Mouse (Mus musculus) layer of hippocampus, postnatal 14 days (tissue): ENCODE measurements around the gene Cyb5b. TPM values are rescaled to one million over a fixed set of nuclear protein-coding genes. Genes with fewer than 3 reads are reported as not detected.
A peak's percentile ranks its signal among the peaks of the same experiment; 100 is the strongest.
"Not testable (repeated sequence)": the region's sequence is repeated elsewhere in the genome, so short reads cannot be mapped to it uniquely, and the experiment has no call there.

Experiments
- DNase-seq, 2 experiments: peaks; one replicate each; pipeline ENCODE4 v3.0.0; 2021 to 2022; ENCODE audit warnings: low spot score in 2 of 2, mixed read lengths in 1 of 2
- total RNA-seq, 2 experiments: library from RNA; stranded (reverse); gene quantifications; 2 replicates each; pipeline ENCODE4 v1.2.3; 2021

Gene Cyb5b
- total RNA-seq, 2 experiments from 2014 or later: 89.7 to 98.4 TPM

DNA sequence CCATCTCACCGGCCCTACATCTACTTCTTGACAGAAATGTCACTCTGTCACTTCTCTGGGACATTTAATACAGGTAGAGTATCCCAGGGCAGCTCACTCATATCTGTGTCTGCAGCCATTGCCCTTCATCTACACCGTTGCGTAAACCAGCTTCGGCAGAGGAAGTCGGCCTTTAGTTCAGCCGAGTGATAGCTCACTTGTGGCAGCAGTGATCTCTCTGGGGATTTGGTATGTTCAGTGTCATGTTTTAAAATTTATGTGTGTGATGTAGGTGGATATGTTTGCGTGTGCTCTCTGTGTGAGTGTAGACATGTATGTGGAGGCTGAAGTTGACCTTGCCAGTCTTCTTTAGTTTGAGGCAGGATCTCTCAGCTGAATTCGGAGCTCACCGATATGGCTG, 15.3 kb downstream of the Cyb5b start:
- no peak for DNase-seq

DNA sequence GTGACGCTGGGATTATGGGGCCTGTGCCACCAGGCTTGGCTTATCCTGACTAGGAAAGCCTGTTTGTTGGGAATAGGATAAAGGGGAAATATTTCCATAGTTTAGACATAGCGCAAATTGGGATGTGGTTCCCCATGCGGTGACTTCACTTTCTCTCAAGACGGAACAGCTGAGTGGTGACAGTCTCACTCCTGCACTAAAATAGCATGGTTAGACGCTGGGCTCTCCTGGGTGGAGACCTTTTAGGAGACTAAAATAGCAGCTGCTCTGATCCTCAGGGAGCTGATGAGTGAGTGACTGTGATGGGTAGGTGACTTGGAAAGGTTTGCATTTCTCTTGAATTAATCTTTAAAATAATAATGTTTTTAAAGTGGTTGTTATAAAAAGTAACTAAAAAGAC, 17.4 kb downstream of the Cyb5b start:
- no peak for DNase-seq

DNA sequence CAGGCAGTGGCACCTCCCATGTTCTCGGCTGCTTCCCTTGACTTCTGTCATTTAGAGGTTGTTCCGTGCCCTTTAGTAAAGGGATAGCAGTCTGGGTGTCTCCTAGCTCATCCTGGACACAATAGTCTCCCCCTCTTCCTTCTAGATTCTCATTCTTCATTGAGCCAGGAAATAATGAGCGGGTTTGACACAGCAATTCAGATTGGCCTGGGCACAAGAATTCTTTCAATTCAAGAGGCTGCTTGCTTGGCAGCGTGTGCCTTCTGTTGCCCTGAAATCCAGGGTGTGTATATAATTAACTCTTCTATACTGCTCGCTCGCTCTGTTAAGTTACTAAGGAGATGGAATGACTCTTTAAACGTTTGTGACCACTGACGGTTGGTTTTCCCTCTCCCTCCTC, 21.7 kb downstream of the Cyb5b start:
- no peak for DNase-seq

DNA sequence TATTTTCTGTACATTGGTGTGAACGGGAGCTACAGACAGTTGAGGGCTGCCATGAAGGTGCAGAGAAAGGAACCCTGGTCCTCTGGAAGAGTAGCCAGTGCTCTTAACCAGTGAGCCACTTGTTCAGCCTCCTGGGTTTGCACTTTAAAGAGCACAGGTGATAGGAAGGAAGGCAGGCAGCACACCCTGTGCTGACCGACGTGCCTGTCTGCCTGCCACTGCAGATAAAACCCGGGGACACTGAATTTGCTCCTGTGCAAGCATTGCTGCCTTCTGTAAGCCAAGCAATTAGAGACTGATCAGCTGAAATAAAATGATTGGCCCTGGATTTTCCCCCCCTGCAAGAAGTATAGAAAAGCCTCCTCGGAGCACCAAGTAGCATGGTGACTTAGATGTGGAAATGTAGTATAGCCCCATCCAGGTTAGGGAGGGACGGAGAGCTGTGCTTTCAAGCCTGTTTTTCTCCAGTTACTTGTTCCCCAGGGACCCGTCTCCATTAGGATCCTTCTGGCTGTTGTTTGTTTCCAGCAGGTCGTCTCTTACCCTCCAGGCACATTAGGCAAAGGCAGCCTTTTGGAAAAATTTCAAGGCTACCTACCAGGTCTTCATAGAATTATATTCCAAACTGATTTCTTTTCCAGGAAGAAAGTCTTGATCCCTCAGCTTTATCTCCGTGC, 22.7 kb downstream of the Cyb5b start:
- no peak for DNase-seq

DNA sequence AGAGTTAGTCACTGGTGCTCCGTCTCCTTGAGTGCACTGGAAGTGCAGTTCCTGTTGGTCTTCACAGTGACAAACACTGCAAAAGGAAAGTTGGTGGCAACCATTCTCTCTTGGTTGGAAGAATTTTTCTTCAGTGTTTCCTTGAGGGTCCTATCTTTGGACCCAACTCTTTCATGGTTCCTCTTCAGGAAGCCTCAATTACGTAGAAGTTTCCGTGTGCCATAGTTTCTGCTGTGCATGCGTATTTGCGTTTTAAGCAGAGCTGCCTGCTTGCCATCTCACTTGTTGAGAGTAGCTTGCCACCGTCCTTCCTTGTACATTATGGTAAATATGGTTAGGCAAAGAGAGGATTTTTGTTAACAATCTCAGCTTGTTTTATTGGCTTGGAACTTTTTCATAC, 30.7 kb downstream of the Cyb5b start:
- DNase-seq: no peak

DNA sequence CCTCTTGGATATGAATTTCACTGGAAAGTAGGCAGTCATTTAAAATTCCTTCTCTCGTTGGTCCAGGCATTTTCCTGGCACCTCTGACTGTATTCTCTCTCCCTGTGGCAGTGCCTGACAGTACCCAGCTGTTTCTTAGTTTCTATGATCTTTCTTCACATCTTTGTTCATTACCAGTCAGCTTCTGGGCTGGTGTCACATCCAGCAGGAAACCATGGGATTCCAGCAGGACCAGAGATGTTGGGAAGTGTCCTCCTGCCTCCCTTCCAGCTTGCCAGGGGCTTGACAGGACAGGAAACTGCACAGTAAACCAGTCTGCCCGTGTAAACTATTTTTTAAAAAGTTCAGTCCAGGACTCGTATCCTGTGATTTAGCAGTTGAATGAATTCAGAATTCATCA, 34.6 kb downstream of the Cyb5b start:
- no peak for DNase-seq

DNA sequence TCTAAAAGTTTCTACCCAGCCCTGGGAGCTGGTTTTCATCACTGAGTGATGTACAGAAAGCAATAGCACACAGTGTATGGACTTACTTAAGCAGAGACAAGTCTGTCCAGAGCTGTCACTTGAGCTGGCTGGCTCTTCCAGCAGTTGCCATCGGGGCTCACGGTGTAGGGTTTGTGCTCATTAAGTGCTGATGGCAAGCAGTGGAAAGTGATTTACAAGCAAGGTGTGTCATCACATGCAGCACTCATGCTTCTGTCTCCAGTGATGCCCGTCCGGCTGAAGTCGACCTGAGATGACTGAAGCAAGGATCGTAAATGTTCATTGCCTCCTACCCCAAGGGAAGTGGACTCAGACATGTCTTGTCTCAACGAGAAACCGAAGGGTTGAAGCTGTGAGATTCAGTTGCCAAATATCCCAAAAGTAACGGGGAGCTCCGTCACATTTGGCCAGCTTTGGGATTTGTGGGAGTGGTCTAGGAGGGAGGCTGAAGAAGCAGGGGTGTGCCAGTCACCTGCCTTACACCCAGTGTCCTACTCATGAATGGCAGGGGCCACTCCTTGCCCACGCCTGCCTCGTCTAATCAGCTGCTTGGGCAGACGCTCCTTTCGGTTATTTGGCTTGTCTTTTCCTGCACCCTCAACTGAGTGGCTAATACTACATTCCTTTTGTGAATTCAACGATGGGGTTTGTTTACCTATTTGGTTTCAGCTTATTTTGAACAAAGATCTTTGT, 36.4 kb downstream of the Cyb5b start:
- DNase-seq: no peak

DNA sequence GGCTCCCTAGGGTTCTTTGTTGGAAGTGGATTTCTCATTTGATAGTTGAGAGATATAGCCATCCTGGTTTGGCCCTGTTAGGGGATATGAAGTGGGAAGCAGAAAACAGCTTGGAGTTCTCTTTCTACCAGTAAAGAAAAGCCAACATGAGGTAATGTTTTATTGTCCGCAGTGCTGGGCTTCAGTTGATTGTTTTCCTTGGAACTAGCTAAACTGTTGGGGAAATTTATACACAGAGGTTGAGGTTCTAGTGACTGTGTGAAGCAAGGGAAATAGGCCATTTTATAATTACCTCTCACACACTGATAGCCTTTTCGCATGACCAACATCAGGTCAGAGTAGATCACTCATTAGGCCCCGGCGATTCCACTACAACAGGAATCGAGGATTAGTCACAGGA, 37.2 kb downstream of the Cyb5b start:
- no peak for DNase-seq

DNA sequence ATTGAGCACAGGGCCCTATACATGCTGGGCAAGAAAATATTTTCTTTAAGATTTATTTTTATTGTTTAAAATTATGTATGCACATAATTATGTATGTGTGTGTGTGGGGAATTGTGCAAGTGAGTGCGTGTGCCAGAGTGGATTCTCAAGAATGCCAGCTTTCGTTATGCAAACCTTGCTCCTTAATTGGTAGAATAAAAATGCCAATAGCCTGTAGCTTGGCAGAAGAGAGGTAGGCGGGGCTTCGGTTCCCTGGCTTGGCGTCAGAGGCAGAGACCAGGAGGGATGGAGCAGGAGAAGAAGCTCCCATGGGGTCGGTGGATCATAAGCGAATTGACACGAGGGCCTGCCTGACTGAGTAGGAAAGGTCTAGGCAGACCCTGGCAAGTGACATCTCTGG, 42.2 kb downstream of the Cyb5b start:
- no peak for DNase-seq

DNA sequence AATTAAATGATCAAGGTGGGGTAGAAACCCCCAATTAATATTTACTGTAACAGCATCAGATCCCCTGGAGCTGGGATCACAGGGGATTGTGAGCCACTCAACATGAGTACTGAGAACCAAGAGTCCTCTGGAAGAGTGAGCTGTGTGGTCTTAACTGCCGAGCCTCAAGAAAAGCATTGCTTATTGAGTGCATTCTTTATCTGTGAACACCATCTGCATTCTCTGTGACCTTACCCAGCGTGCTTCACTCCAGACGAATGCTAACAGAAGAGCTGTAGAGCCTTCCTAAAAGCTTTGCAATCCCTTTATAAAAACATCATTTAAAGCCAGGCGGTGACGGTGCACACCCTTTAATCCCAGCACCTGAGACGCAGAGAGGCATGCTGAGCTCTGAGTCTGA, 42.9 kb downstream of the Cyb5b start:
- DNase-seq: no peak

DNA sequence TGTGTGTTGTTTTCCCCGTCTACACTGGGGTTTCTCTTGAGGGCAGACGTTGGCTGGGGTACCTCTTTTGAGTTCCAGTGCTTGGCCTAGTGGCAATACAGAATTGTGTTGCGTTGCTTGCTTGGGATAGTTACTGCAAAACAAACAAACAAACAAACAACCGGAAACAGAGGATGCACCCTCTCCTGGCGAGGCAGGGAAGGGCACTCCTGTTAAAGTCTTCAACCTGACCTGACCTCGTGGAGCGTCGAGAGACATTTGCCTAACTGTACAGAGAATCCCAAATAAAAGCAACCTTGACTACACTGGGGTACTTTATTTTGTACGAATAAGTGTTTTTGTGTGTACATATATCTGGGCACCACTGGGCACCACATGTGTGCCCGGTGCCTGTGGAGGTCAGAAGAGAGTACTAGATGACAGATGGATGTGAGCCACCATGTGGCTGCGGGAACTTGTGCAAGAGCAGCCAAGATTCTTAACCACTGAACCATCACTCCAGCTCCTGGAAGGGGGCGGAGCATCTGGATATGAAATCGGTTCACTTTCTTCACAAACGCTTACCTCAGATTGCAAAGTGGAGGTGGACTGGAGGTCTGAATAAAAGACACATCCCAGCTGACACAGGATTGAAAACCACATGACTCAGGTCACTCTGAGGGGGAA, 44.5 kb downstream of the Cyb5b start:
- no peak for DNase-seq

DNA sequence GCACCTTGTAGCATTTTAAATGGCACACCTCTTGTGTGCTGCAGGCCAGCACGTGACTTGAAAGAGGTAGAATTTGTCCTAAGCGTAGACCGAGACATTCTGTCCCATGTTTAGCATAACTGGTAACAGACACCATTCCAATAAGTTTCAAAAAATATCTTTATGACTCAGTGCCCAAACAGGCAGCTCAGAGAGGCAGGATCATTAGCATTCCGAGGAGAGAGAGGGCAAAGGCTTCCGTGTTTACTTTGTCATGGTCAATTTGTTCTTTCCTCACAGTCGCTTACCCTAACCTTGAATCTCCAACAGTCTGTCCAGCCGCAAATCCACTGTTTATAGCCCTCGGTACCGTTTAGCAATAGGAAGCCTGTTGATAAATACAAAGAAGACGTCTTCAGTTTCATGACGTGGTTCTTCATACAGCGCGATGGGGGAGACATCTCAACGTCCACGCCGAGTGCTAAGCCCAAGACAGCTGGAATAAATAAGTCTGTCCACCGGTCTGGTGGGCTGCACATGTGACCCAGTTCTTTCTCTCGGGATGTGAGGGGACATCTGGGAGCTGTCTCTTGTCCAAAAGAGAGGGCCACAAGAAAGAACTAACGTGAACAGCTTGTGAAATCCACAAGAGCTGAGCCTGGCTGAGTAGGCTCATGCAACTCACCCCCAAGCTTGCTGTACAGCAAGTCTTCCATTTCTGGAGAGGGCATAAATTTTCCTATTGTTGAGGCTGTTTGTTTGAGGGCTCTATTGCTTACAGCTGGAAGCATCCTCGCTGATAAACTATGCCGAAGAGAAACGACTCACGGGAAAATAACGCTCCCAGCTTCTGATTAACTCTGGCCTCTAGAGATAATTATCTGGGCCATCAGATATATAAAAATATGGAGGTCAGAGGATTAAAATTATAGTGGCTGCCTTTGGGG, 47.7 kb downstream of the Cyb5b start:
- DNase-seq: no peak

DNA sequence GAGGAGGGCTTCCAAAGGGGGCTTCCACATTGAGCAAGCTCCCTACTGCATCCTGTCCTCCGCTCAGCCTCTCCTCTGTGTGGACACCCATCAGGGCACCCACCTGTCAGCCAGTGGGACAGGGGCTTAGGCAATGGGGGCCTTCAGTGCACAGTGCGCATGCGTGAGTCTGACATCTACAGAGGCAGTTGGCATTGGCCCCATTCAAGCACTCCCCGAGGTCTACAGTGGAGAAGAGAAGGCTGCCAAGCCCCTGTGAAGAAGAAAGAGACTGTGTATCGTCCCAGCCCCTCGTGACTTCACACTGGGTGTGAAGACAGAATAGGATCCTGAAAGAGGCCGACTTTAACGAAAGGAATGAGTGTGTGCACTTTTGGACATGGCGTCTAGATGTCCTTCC, 54.7 kb downstream of the Cyb5b start:
- peak in 1 of 2 experiments; percentile 9 for DNase-seq

DNA sequence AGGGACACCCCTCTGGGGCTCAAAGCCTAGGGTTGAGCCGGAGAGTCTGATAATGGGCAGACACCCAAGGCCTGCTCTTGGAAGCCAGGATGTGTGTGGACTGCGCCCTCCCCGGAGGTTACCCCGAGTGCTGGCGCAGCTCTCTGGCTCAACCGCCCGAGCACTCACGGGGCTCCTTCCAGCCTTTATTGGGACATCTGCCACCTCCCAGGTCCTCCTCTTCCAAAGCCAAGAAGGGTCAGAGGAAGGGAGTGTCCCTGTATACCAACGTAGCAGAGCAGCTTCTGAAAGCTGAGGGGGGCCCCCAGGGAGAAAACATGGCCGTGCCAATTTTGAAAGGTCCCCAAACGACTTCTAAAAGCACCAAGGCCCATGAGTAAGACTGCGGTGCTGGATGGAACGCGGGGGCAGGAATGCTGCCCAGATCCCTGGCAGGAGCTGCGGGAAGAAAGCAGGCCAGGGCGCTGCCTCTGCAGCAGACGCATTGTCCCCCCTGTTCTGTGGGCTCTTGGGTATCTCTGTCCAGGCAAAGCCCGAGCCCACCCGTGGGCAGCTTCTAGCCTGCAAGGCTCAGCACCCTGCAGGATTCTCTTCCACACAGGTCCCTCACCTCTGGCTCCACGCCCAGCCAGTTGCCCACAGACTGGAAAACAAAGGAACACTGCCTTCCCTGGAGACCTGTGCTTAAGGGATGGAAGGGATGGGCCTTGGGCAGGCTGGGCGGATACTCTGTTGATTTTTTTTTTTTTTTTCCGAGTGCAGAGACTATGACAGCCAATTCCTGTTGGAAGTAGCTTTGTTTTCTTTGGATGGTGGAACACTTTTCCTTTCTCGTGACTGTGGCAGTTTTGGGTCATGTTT, 55.5 kb downstream of the Cyb5b start:
- DNase-seq: peak; percentile 55 to 70

DNA sequence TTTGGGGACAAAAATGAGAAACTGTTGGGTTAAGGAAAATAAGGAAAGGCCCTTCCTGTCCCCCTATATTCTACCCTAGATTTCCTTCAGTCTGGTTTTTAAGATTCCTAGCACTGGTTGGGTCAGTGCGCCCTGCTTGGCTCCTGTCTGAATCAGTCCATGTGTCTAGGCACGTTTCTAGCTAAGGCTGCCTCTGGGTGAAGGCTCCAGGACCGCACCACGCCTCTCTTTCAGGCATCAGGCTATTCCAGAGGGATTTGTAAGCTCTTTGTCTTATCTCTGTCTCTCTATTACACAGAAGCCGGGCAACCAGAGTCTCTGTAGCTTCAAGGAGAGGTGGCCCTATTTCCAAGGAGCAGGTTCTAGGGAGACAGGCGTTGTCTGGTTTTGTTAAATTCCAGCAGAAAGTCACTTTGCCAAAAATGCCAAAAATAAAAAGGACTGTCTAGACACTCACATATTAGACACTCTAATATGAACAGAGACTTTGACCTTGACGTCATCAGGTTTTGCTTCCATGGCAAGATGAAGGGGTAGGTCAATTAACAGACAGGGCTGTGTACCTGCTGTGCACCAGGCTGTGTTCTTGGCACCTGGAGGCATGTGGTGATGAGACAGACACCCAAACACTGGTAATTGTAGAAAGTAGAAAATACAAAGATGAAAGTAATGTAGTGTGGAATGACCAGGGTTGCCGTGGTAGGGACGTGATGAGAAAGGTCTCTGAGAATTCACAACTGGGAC, 56.5 kb downstream of the Cyb5b start:
- no peak for DNase-seq

DNA sequence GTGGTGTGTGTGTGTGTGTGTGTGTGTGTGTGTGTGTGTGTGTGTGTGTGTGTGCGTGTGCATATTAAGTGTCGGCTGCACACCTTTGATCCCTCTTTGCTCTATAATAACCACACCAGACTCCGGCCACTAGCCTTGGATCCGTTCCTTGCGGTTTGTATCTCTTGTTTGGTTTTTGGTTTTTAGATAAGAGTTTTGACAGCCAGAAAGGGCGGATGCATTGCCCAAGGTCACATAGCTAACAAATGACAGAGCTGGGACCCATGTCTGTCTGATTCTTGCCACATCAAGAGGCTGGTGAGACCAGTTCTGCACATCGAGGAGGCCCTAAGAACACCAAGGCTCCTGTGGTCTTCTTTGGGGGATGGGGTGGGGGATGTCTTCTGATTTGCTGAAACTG, 58.7 kb downstream of the Cyb5b start:
- no peak for DNase-seq

DNA sequence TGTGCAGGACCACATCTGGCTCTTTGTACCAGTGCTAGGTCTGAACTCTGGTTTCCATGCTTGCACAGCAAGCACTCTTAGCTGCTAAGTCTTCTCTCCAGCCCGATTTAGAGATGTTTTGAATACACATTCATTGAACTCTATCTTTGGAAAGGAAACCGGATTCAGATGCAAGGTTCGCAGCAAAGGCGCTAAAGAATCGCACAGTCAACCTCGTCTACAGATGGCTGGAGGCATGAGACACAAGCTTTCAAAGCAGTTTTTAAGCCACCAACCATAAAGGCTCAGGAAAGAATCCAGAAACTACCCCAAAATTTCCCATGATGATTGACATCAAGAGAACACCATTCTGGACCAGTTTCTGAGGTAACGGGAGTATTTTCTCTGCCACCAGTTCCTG, 61.6 kb downstream of the Cyb5b start:
- no peak for DNase-seq

DNA sequence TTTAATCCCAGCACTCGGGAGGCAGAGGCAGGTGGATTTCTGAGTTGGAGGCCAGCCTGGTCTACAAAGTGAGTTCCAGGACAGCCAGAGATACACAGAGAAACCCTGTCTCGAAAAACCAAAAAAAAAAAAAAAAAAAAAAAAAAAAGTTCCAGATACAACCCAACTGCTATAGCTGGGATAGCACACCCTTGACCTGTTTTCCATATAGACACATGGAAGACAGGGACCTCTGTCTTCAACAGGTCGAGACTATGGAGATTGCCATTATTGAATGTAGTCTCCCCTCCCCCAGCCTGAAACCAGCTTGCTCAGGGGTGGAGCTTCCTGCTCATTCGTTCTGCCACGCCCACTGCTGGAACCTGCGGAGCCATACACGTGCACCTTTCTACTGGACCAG, 66.8 kb downstream of the Cyb5b start:
- not testable (repeated sequence) for DNase-seq

DNA sequence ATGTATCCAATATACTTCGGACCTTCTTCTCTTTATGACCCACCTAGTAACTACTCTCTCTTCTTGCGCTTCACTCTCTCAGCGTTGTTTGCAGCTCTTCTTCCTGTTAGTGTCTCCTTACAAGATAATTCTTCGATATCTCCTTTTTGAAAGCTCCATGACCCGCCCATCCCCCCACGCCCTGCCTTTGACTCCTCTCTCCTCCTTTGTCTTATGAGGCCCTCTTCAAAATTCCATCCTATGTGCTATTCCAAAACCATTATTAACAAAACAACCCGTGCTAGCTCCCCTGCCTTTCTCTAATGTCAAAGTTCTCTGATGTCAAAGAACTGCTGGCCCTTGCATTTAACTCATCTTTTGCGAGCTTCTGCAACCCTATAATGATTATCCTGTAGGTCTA, 67.7 kb downstream of the Cyb5b start:
- no peak for DNase-seq

DNA sequence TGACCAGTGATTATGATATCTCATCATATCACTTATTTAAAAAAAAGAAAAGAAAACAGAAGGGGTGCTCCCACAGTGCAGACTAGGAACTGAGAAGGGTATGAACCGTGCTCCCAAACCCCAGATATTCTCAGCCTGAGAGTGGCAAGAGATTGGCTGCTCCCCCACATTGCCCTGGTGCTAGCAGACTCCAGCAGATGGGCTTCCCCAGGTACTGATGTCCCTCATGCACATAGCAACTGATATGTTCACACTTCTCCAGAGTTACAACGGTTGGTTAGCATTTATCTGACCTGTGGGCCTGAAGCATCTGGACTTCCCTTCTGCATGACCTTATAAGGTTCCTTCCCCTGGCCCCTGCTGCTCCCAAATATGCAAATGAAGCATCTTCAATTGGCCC, 68.6 kb downstream of the Cyb5b start:
- DNase-seq: no peak
